Mouse (Mus musculus) bone marrow macrophage, adult 2 months (primary cell): Measurements from ENCODE around the gene 1700123O20Rik.

Source experiments
- CTCF ChIP-seq: IDR thresholded peaks from 2 replicates; pipeline ENCODE4 v1.5.1; 2012; ENCODE audit warnings: low read depth, mild to moderate bottlenecking, low read length, moderate library complexity
- POLR2A ChIP-seq: IDR thresholded peaks from 2 replicates; pipeline ENCODE4 v1.6.1; 2012; ENCODE audit warnings: mild to moderate bottlenecking, low read depth, low read length, borderline replicate concordance

GRCm38 (mm10) chr14:54640946-54641304 is 45.1 kb upstream of the 1700123O20Rik start, which contains the start of gene Gm17606:
- no peak for TF ChIP-seq CTCF
- TF ChIP-seq POLR2A, result no peak
